In genomic region chr1:182148864-182149514, GRCm38 (mm10) we compare ENCODE assay signal across 18 mouse cellular contexts. TPM values are rescaled to one million over a fixed set of nuclear protein-coding genes. Genes with fewer than 3 reads are reported as not detected.
"Had no signal": no experiment of that assay in that cellular context is flagged by ENCODE, and none has a peak within 500 bp of the region (broad histone marks: within the 10 kb centered on the region; RNA-seq: fewer than 3 reads in every experiment).

No protein-coding gene starts in this region.

- H3K27ac ChIP-seq: kidney, postnatal 0 days; limb, embryonic 12.5 days; liver, embryonic 13.5 days; midbrain, embryonic 12.5 days had no signal

- H3K4me3 ChIP-seq: limb, embryonic 12.5 days; liver, embryonic 13.5 days; midbrain, embryonic 12.5 days had no signal

- H3K9ac ChIP-seq: limb, embryonic 12.5 days; liver, embryonic 13.5 days; liver, postnatal 0 days; midbrain, embryonic 12.5 days had no signal

- H3K36me3 ChIP-seq: limb, embryonic 12.5 days; liver, embryonic 13.5 days; midbrain, embryonic 12.5 days had no signal

- DNase-seq: kidney, postnatal 36 days; layer of hippocampus, adult 9-11 months; layer of hippocampus, postnatal 36 days; liver; liver, embryonic 13.5 days; liver, postnatal 0 days; thymus, adult 18-20 months; thymus, postnatal 14 days had no signal

- ATAC-seq: liver, postnatal 0 days had no signal

- H3K4me1 ChIP-seq: liver, embryonic 13.5 days; midbrain, embryonic 12.5 days had no signal

- H3K4me2 ChIP-seq: limb, embryonic 12.5 days; liver, embryonic 13.5 days; midbrain, embryonic 12.5 days had no signal

- H3K27me3 ChIP-seq: limb, embryonic 12.5 days; liver, embryonic 13.5 days; midbrain, embryonic 12.5 days had no signal

- H3K9me3 ChIP-seq: liver, embryonic 13.5 days; midbrain, embryonic 12.5 days had no signal

RNA-seq across cellular contexts. Expression of gene Vmn1r1, which starts 15.3 kb away (rescaled TPM):
- total RNA-seq: layer of hippocampus, adult 18-20 months; layer of hippocampus, postnatal 36 days; left cerebral cortex, adult 8-10 months; left cerebral cortex, postnatal 25 days; megakaryocyte-erythroid progenitor cell, adult 5-6 weeks; midbrain, postnatal 0 days had no signal
- polyA plus RNA-seq: kidney, postnatal 0 days; limb, embryonic 12.5 days; liver, embryonic 13.5 days; liver, postnatal 0 days; lung, embryonic 16.5 days; midbrain, embryonic 12.5 days; midbrain, postnatal 0 days; neural tube, embryonic 14.5 days had no signal
